Mouse (Mus musculus): ENCODE results near the gene Pik3r3. TPM values are rescaled to one million over a fixed set of nuclear protein-coding genes. Genes with fewer than 3 reads are reported as not detected.

Pik3r3 gene
- total RNA-seq (2012; rRNA removed) = 5.4 and 7.8 TPM in 2 replicates

DNA sequence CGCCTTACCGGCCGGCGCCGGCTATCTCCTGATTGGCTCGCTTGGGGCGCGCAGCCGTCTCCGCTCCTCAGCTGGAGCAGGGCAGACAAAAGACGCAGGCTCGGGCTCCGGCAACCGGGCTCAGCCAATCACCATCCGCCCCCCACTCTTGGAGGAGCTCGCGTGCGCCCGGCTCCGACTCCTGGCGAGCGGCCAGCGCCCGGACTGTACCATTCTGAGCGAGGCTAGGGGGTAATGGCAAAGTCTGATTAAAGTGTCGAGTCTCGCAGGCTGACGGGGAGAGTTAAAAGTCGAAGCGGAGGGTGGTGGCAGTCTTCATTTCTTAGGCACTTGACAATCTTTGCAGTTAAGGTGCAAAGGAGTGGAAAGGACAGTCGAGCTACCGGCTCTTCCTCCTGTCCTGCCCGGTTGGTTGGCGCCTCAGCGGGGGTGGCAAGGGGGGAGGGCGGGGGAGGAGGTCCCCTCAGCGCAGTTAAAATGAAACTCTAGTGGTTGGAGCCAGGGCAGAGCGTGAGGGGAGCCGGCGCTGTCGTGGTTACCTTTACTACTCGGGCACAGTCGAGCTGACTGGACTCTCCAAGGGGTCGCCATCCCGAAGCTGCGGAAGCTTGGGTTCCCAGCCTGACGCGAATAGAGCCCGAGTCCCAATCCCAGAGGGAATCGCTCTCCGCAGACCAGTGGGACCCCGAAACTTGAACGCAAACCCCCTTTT is at the start of gene Pik3r3:
Gene Pik3r3 (plus strand): TSS at position 479 of the 712 bp plus-strand sequence.
- no peaks in the 10 kb centered on the region for H3K36me3 ChIP-seq (ENCODE audit: control insufficient read depth, insufficient read depth, low read length, poor library complexity, severe bottlenecking)
- in situ Hi-C loops (cut with MboI; ENCODE audit: low sequenced_read_pairs in 2 of 2, unreplicated experiment in 2 of 2) = no loop called here
- TF ChIP-seq ZC3H11A (IDR thresholded peaks at IDR 0.05; ENCODE audit: borderline replicate concordance, low read depth, low read length) = no peak
- TF ChIP-seq MAFK (IDR thresholded peaks at IDR 0.05; ENCODE audit: insufficient read depth, low read depth, low read length) = no peak
- no peak for TF ChIP-seq ZNF384 (IDR thresholded peaks at IDR 0.05; ENCODE audit: low read depth, low read length)
- TF ChIP-seq HCFC1 (IDR thresholded peaks at IDR 0.05; ENCODE audit: borderline replicate concordance, insufficient read depth, low read length) = no peak; the same call in 1 of the 2 replicates
- no peak for TF ChIP-seq CHD2 (IDR thresholded peaks at IDR 0.05; ENCODE audit: low read depth, low read length)

DNA sequence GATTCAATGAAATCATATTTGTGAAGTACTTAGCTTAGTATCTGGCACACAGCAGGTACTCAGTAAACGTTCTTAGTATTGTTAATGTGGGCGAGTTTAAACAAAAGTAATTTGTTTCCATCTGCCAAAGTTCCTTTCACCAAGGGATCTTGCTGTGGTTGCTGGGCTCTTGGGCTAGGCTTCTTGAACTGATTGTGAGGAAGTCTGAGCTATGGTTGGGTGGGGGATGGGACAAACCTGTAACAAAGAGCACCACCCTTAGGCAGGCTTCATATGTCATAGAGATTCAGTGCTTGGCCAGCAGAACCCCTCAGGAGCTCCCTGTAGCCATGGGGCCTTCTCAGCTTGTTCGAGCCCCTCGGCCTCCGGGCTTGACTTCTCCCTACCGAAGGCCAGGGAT is 48.3 kb upstream of the Pik3r3 start, which contains the start of the genes 1700042G07Rik and Gm49337:
Gene 1700042G07Rik (plus strand): TSS at position 301 of the 400 bp plus-strand sequence.
Gene Gm49337 (plus strand): TSS at position 313 of the 400 bp plus-strand sequence.
- peaks cover 4 to 28% of the 10 kb centered on the region in 2 experiments; a peak in 3 of 4 replicates for H3K4me1 ChIP-seq (ENCODE audit: control insufficient read depth in 2 of 2, insufficient read depth in 2 of 2, low read length in 2 of 2, poor library complexity in 1 of 2)
- in situ Hi-C loops (cut with MboI; ENCODE audit: low sequenced_read_pairs in 2 of 2, unreplicated experiment in 2 of 2) = no loop called here
- no peaks in the 10 kb centered on the region for H3K36me3 ChIP-seq (ENCODE audit: control insufficient read depth, insufficient read depth, low read length, poor library complexity, severe bottlenecking)

More for the DNA sequence above, at the start of gene Pik3r3:
- peak; percentile 95 for DNase-seq (ENCODE audit: low read depth, low spot score)
- no peaks in the 10 kb centered on the region for H3K9me3 ChIP-seq (ENCODE audit: control insufficient read depth, insufficient read depth, low read depth, low read length)
- H3K27ac ChIP-seq (ENCODE audit: insufficient read depth, low read depth, low read length, poor library complexity, severe bottlenecking) = peak within 1 kb of the TSS; percentile 88
- H3K4me3 ChIP-seq (ENCODE audit: insufficient read depth in 1 of 2, low read depth in 1 of 2, low read length in 2 of 2, poor library complexity in 1 of 2, severe bottlenecking in 1 of 2) = peak within 1 kb of the TSS; percentile 92 to 94
- no peaks in the 10 kb centered on the region; a peak in 2 of 4 replicates for H3K4me1 ChIP-seq (ENCODE audit: control insufficient read depth in 2 of 2, insufficient read depth in 2 of 2, low read length in 2 of 2, poor library complexity in 1 of 2)
- peak within 1 kb of the TSS; percentile 91 for H3K9ac ChIP-seq (ENCODE audit: insufficient read depth, low read depth, low read length, poor library complexity, severe bottlenecking)

DNA sequence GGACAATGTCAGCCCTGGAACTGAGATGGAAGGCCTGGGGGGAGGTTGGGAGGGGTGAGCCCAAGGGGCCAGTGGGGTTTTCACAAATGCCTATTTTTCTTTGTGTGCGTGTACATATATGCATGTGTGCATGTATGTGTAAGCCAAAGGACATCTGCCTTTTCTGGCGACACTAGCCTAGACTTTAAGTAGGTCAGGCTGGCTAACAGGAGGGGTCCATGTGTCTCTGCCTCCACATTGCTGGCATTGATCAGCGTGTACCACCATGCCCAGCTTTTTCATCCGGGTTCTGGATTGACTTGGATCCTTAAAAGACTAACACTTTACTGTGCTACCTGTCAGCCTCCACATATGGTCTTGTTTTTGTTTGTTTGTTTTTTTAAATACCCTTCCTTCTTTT is 47.7 kb upstream of the Pik3r3 start:
- H3K4me1 ChIP-seq (ENCODE audit: control insufficient read depth in 2 of 2, insufficient read depth in 2 of 2, low read length in 2 of 2, poor library complexity in 1 of 2) = peaks cover 4 to 28% of the 10 kb centered on the region in 2 experiments; a peak in 3 of 4 replicates
- in situ Hi-C loops (cut with MboI; ENCODE audit: low sequenced_read_pairs in 2 of 2, unreplicated experiment in 2 of 2) = no loop called here
- no peak overlapping the region for H3K9ac ChIP-seq (ENCODE audit: insufficient read depth, low read depth, low read length, poor library complexity, severe bottlenecking)
- no peaks in the 10 kb centered on the region for H3K9me3 ChIP-seq (ENCODE audit: control insufficient read depth, insufficient read depth, low read depth, low read length)
- H3K36me3 ChIP-seq (ENCODE audit: control insufficient read depth, insufficient read depth, low read length, poor library complexity, severe bottlenecking) = no peaks in the 10 kb centered on the region
- no peak overlapping the region for H3K4me3 ChIP-seq (ENCODE audit: insufficient read depth in 1 of 2, low read depth in 1 of 2, low read length in 2 of 2, poor library complexity in 1 of 2, severe bottlenecking in 1 of 2)
- no peak overlapping the region for H3K27ac ChIP-seq (ENCODE audit: insufficient read depth, low read depth, low read length, poor library complexity, severe bottlenecking)
- no peak for DNase-seq (ENCODE audit: low read depth, low spot score)
- TF ChIP-seq ZNF384 (IDR thresholded peaks at IDR 0.05; ENCODE audit: low read depth, low read length) = no peak
- TF ChIP-seq CHD2 (IDR thresholded peaks at IDR 0.05; ENCODE audit: low read depth, low read length) = no peak
- TF ChIP-seq MAFK (IDR thresholded peaks at IDR 0.05; ENCODE audit: insufficient read depth, low read depth, low read length) = no peak
- TF ChIP-seq ZC3H11A (IDR thresholded peaks at IDR 0.05; ENCODE audit: borderline replicate concordance, low read depth, low read length) = no peak
- TF ChIP-seq HCFC1 (IDR thresholded peaks at IDR 0.05; ENCODE audit: borderline replicate concordance, insufficient read depth, low read length) = no peak

More for the DNA sequence above, 48.3 kb upstream of the Pik3r3 start, which contains the start of the genes 1700042G07Rik and Gm49337:
- Histone ChIP-seq H3K27ac (ENCODE audit: insufficient read depth, low read depth, low read length, poor library complexity, severe bottlenecking) (no peak within 1 kb of the TSS), H3K9ac (ENCODE audit: insufficient read depth, low read depth, low read length, poor library complexity, severe bottlenecking) (no peak within 1 kb of the TSS), H3K9me3 (ENCODE audit: control insufficient read depth, insufficient read depth, low read depth, low read length) (no peaks in the 10 kb centered on the region), H3K4me3 (ENCODE audit: insufficient read depth in 1 of 2, low read depth in 1 of 2, low read length in 2 of 2, poor library complexity in 1 of 2, severe bottlenecking in 1 of 2) (no peak within 1 kb of the TSS)
- no peak for DNase-seq (ENCODE audit: low read depth, low spot score)
- TF ChIP-seq ZNF384 (IDR thresholded peaks at IDR 0.05; ENCODE audit: low read depth, low read length) = no peak
- TF ChIP-seq HCFC1 (IDR thresholded peaks at IDR 0.05; ENCODE audit: borderline replicate concordance, insufficient read depth, low read length) = no peak
- TF ChIP-seq MAFK (IDR thresholded peaks at IDR 0.05; ENCODE audit: insufficient read depth, low read depth, low read length) = no peak
- no peak for TF ChIP-seq CHD2 (IDR thresholded peaks at IDR 0.05; ENCODE audit: low read depth, low read length)
- TF ChIP-seq ZC3H11A (IDR thresholded peaks at IDR 0.05; ENCODE audit: borderline replicate concordance, low read depth, low read length) = no peak

DNA sequence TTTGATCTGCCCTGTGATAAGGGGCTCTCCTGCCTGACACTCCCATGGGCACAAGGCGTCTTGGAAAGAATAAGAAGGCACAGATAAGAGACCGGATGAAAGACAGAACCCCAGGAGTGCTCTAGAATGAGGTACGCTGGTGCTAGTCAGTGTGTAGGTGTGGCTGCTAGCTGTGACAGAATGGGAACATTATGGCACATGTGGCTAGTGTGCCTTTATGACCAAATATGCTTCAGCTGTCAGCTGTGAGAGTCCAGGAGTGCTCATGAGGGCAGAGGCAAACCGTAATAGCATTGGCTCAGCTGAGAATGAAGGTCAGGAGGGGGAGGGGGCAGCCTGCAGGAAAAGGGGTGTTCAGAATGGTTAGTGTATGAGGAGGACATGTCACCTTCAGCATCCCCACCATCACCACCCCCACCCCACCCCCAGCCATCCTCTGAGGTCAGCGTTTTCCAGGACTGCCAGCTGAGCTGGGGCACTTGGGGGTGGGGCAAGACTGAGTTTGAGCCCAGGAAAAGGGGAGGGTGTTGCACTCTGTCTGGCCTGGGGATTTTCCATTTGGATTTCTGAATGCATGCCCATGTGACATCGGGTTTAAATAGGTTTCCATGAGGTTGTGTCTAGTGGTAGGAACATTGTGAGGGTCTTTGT is 46.8 kb upstream of the Pik3r3 start:
- Histone ChIP-seq H3K4me1 (ENCODE audit: control insufficient read depth in 2 of 2, insufficient read depth in 2 of 2, low read length in 2 of 2, poor library complexity in 1 of 2) (peaks cover 4 to 28% of the 10 kb centered on the region in 2 experiments; a peak in 3 of 4 replicates), H3K9ac (ENCODE audit: insufficient read depth, low read depth, low read length, poor library complexity, severe bottlenecking) (no peak overlapping the region), H3K4me3 (ENCODE audit: insufficient read depth in 1 of 2, low read depth in 1 of 2, low read length in 2 of 2, poor library complexity in 1 of 2, severe bottlenecking in 1 of 2) (no peak overlapping the region), H3K9me3 (ENCODE audit: control insufficient read depth, insufficient read depth, low read depth, low read length) (no peaks in the 10 kb centered on the region), H3K36me3 (ENCODE audit: control insufficient read depth, insufficient read depth, low read length, poor library complexity, severe bottlenecking) (no peaks in the 10 kb centered on the region), H3K27ac (ENCODE audit: insufficient read depth, low read depth, low read length, poor library complexity, severe bottlenecking) (no peak overlapping the region)
- DNase-seq (ENCODE audit: low read depth, low spot score) = no peak
- in situ Hi-C loops (cut with MboI; ENCODE audit: low sequenced_read_pairs in 2 of 2, unreplicated experiment in 2 of 2) = no loop called here
- TF ChIP-seq MAFK (IDR thresholded peaks at IDR 0.05; ENCODE audit: insufficient read depth, low read depth, low read length) (no peak), ZC3H11A (IDR thresholded peaks at IDR 0.05; ENCODE audit: borderline replicate concordance, low read depth, low read length) (no peak), ZNF384 (IDR thresholded peaks at IDR 0.05; ENCODE audit: low read depth, low read length) (no peak)

Data from ES-E14 (cell line).